Mouse (Mus musculus): Measurements from ENCODE around the gene Slc25a20. TPM values are rescaled to one million over a fixed set of nuclear protein-coding genes. Genes with fewer than 3 reads are reported as not detected.

Gene Slc25a20
- polyA plus RNA-seq, 1 experiment from 2014 or later = 37.7 TPM

DNA sequence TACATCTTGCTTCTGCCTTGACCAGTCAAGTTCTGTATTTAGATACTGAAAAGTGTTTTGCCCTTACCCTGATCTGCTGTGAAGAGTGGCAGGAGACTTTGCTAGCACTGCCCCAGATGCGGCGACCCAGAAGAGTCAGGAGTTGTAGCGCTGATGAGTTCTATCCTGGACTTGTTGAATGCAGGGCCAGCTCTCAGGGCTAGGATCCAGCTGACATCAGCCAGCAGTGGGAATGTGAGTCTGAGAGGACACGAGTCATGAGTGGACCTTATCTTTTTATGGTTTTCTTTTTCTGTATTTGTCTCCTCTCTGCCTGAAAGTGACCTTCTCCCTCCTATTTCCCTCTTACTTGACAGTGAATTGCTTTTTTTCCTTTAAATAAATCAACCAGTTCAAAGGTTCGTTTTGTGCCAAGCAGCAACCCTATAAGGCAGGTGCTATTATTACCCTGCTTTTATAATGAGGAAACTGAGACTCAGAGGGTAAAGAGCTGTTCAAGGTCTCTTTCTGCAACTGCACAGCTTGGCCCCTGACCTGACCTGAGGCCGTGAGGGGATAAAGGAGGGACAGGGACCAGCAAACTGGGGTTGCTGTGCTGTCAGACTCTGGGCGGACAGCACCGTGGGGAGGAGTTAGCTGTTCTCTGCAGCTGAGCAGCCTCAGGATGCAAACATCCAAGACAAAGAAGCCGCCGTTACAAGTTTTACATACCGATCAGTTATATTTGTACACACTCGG lies 41.7 kb downstream of the Slc25a20 start:
- H3K4me3 ChIP-seq (replicated peaks) = no peak overlapping the region
- H3K9me3 ChIP-seq (replicated peaks) = no peaks in the 10 kb centered on the region
- peaks cover 5% of the 10 kb centered on the region; the same call in 1 of the 2 replicates for H3K4me1 ChIP-seq
- no peak overlapping the region for H3K9ac ChIP-seq
- H3K4me2 ChIP-seq (replicated peaks) = no peak overlapping the region
- H3K36me3 ChIP-seq = no peaks in the 10 kb centered on the region
- no peaks in the 10 kb centered on the region for H3K27me3 ChIP-seq
- WGBS = 47% methylated on average over 12 of the region's 12 CpGs
- no peak overlapping the region for H3K27ac ChIP-seq (replicated peaks)
- ATAC-seq (ENCODE audit: insufficient number of reproducible peaks, low FRiP score, low TSS enrichment, low read depth) = no peak

- Histone ChIP-seq H3K4me1 (peaks cover 5% of the 10 kb centered on the region; the same call in 1 of the 2 replicates), H3K27me3 (no peaks in the 10 kb centered on the region), H3K27ac (replicated peaks) (no peak overlapping the region), H3K9me3 (replicated peaks) (no peaks in the 10 kb centered on the region), H3K4me3 (replicated peaks) (no peak overlapping the region), H3K9ac (no peak overlapping the region), H3K4me2 (replicated peaks) (no peak overlapping the region), H3K36me3 (no peaks in the 10 kb centered on the region)
- no peak for ATAC-seq (ENCODE audit: insufficient number of reproducible peaks, low FRiP score, low TSS enrichment, low read depth)
- WGBS = 67% methylated on average over 7 of the region's 7 CpGs
These were observed 42.7 kb downstream of the Slc25a20 start for GRCm38 (mm10) chr9:108704591-108704990.

- Histone ChIP-seq H3K9ac (no peak overlapping the region), H3K27me3 (no peaks in the 10 kb centered on the region), H3K27ac (replicated peaks) (no peak overlapping the region), H3K4me3 (replicated peaks) (no peak overlapping the region), H3K4me2 (replicated peaks) (no peak overlapping the region), H3K9me3 (replicated peaks) (no peaks in the 10 kb centered on the region), H3K36me3 (no peaks in the 10 kb centered on the region), H3K4me1 (peaks cover 5% of the 10 kb centered on the region; the same call in 1 of the 2 replicates)
- no peak for ATAC-seq (ENCODE audit: insufficient number of reproducible peaks, low FRiP score, low TSS enrichment, low read depth)
- 73% methylated on average over 2 of the region's 2 CpGs for WGBS
These were observed 45.3 kb downstream of the Slc25a20 start for GRCm38 (mm10) chr9:108707212-108707611.

- Histone ChIP-seq H3K36me3 (no peaks in the 10 kb centered on the region), H3K27ac (replicated peaks) (no peak overlapping the region), H3K4me3 (replicated peaks) (no peak overlapping the region), H3K9me3 (replicated peaks) (no peaks in the 10 kb centered on the region), H3K4me1 (peaks cover 5% of the 10 kb centered on the region; the same call in 1 of the 2 replicates), H3K9ac (no peak overlapping the region), H3K4me2 (replicated peaks) (no peak overlapping the region), H3K27me3 (no peaks in the 10 kb centered on the region)
- 90% methylated on average over 8 of the region's 8 CpGs for WGBS
- ATAC-seq (ENCODE audit: insufficient number of reproducible peaks, low FRiP score, low TSS enrichment, low read depth) = no peak
These were observed 46.9 kb downstream of the Slc25a20 start for GRCm38 (mm10) chr9:108708833-108709232.

- Histone ChIP-seq H3K4me2 (replicated peaks) (no peak overlapping the region), H3K36me3 (no peaks in the 10 kb centered on the region), H3K27ac (replicated peaks) (no peak overlapping the region), H3K4me1 (no peaks in the 10 kb centered on the region), H3K4me3 (replicated peaks) (no peak overlapping the region), H3K9ac (no peak overlapping the region), H3K27me3 (no peaks in the 10 kb centered on the region), H3K9me3 (replicated peaks) (no peaks in the 10 kb centered on the region)
- 85% methylated on average over 7 of the region's 7 CpGs for WGBS
- no peak for ATAC-seq (ENCODE audit: insufficient number of reproducible peaks, low FRiP score, low TSS enrichment, low read depth)
These were observed 48.9 kb downstream of the Slc25a20 start for GRCm38 (mm10) chr9:108710767-108711166.

DNA sequence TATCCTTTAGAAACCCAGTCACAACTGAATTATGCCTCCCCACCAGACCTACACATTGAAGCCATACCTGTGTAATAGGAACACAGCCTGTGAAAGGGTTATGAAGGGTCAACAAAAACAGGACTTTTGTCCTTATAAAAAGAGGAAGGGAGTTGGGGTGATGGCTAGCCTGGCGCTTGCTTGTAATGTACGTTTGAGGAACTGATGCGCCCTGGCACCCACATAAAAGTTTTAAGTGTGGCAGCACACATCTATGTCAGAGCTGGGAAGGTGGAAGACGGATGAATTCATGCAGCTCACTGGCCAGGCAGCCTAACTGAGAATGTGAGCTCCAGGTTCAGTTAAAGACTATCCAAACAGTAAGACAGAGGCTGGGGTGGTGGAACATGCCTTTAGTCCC lies 54.3 kb downstream of the Slc25a20 start:
- H3K4me1 ChIP-seq = no peaks in the 10 kb centered on the region
- peaks cover 31% of the 10 kb centered on the region for H3K36me3 ChIP-seq
- WGBS = 88% methylated on average over 4 of the region's 4 CpGs
- H3K9me3 ChIP-seq (replicated peaks) = no peaks in the 10 kb centered on the region
- H3K27me3 ChIP-seq = no peaks in the 10 kb centered on the region
- no peak overlapping the region for H3K27ac ChIP-seq (replicated peaks)
- ATAC-seq (ENCODE audit: insufficient number of reproducible peaks, low FRiP score, low TSS enrichment, low read depth) = no peak
- no peak overlapping the region for H3K4me2 ChIP-seq (replicated peaks)
- H3K4me3 ChIP-seq (replicated peaks) = no peak overlapping the region
- H3K9ac ChIP-seq = no peak overlapping the region

DNA sequence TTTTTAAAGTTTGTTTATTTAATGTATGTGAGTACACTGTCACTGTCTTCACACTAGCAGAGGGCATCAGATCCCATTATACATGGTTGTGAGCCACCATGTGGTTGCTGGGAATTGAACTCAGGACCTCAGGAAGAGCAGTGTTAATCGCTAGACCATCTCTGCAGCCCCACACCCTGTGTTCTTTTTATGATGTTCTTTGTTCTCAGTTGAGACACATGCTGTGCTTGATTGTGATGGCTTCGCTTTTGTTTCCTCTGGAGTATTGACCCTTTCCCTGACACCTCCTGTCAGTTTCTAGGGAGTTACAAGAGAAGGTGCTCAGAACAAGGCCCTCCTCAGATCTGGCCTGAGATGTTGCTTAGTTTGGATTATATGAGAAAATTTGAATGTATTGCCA lies 61.9 kb downstream of the Slc25a20 start:
- H3K9me3 ChIP-seq (replicated peaks) = no peaks in the 10 kb centered on the region
- H3K27me3 ChIP-seq = no peaks in the 10 kb centered on the region
- no peak overlapping the region for H3K4me3 ChIP-seq (replicated peaks)
- H3K4me1 ChIP-seq = no peaks in the 10 kb centered on the region
- H3K9ac ChIP-seq = no peak overlapping the region
- 64% methylated on average over 2 of the region's 2 CpGs for WGBS
- ATAC-seq (ENCODE audit: insufficient number of reproducible peaks, low FRiP score, low TSS enrichment, low read depth) = no peak
- peaks cover 25% of the 10 kb centered on the region for H3K36me3 ChIP-seq
- H3K4me2 ChIP-seq (replicated peaks) = no peak overlapping the region
- no peak overlapping the region for H3K27ac ChIP-seq (replicated peaks)

GRCm38 (mm10) chr9:108726116-108726515 lies 64.2 kb downstream of the Slc25a20 start:
- H3K27me3 ChIP-seq = no peaks in the 10 kb centered on the region
- peaks cover 12% of the 10 kb centered on the region for H3K36me3 ChIP-seq
- no peak overlapping the region for H3K27ac ChIP-seq (replicated peaks)
- no peaks in the 10 kb centered on the region for H3K4me1 ChIP-seq
- no peaks in the 10 kb centered on the region for H3K9me3 ChIP-seq (replicated peaks)
- ATAC-seq (ENCODE audit: insufficient number of reproducible peaks, low FRiP score, low TSS enrichment, low read depth) = no peak
- WGBS = 93% methylated on average over 5 of the region's 5 CpGs
- H3K9ac ChIP-seq = no peak overlapping the region
- no peak overlapping the region for H3K4me3 ChIP-seq (replicated peaks)
- H3K4me2 ChIP-seq (replicated peaks) = no peak overlapping the region

GRCm38 (mm10) chr9:108729050-108729449 lies 67.2 kb downstream of the Slc25a20 start:
- H3K9ac ChIP-seq = no peak overlapping the region
- no peaks in the 10 kb centered on the region for H3K4me1 ChIP-seq
- peaks cover 18% of the 10 kb centered on the region for H3K36me3 ChIP-seq
- H3K27ac ChIP-seq (replicated peaks) = no peak overlapping the region
- no peak overlapping the region for H3K4me2 ChIP-seq (replicated peaks)
- H3K4me3 ChIP-seq (replicated peaks) = no peak overlapping the region
- no peaks in the 10 kb centered on the region for H3K9me3 ChIP-seq (replicated peaks)
- no peaks in the 10 kb centered on the region for H3K27me3 ChIP-seq
- no peak for ATAC-seq (ENCODE audit: insufficient number of reproducible peaks, low FRiP score, low TSS enrichment, low read depth)

- ATAC-seq (ENCODE audit: insufficient number of reproducible peaks, low FRiP score, low TSS enrichment, low read depth) = no peak
- Histone ChIP-seq H3K4me2 (replicated peaks) (no peak overlapping the region), H3K36me3 (peaks cover 32% of the 10 kb centered on the region), H3K4me1 (no peaks in the 10 kb centered on the region), H3K4me3 (replicated peaks) (no peak overlapping the region), H3K27me3 (no peaks in the 10 kb centered on the region), H3K9ac (no peak overlapping the region), H3K27ac (replicated peaks) (no peak overlapping the region), H3K9me3 (replicated peaks) (no peaks in the 10 kb centered on the region)
These were observed 70.6 kb downstream of the Slc25a20 start for GRCm38 (mm10) chr9:108732462-108732861.

Data from embryonic facial prominence, embryonic 15.5 days (tissue).